Comparison of ENCODE assay signal across 7 mouse cellular contexts in the genomic region with DNA sequence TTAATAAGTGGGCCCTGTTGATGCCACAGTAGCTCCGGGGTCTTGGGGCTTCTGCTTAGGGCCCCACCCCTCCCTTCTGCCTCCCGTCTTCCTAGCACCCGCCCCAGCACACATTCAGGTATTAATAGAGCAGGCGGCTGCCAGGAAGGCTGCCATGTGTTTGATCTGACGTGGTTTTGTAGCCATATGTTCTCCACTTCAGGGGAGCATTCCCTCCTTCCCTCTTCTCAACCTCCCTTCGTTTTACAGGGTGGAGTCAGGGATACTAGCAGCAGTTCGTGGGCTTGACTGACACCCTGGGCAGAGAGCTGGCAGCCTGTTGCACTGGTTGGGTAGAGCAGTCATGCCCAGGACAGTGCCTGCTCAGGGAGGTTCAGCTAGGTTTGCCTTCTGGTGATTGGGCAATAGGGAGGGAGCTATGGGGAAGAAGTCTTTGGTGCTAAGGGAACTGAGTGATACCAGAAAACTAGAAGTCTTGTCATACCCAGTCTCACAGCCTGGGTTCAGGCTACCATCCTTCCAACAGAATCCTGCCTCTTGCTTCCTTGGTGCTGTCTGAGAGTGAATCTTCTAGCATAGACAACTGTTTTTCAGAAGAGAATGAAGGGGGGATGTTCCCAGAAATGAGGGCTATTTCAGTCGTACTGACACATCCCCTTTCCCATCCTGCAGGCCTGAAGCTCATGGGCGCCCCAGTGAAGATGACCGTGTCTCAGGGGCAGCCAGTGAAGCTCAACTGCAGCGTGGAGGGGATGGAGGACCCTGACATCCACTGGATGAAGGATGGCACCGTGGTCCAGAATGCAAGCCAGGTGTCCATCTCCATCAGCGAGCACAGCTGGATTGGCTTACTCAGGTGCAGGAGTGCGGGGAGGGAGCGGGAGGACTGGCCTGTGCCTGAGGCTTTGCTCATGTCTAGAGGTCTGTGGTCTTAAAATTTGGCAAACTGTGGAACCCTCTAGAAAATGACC. TPM values are rescaled to one million over a fixed set of nuclear protein-coding genes. Genes with fewer than 3 reads are reported as not detected.
DNase-seq lines count a peak whose midpoint lies in the region; ATAC-seq and TF ChIP-seq lines count a peak whose summit lies in the region.

No protein-coding gene starts in this region.

- 59% methylated on average over 15 of the region's 15 CpGs for WGBS in lung, postnatal 0 days
- WGBS in embryonic facial prominence, embryonic 12.5 days: 47% methylated on average over 15 of the region's 15 CpGs
- 62% methylated on average over 15 of the region's 15 CpGs for WGBS in intestine, embryonic 16.5 days

- H3K9me3 ChIP-seq in lung, postnatal 0 days (ENCODE audit: low read length): no peaks in the 10 kb centered on the region
- no peaks in the 10 kb centered on the region for H3K9me3 ChIP-seq in embryonic facial prominence, embryonic 12.5 days
- H3K9me3 ChIP-seq in intestine, embryonic 16.5 days (ENCODE audit: control insufficient read depth, low read length): no peaks in the 10 kb centered on the region

- H3K27me3 ChIP-seq in lung, postnatal 0 days (replicated peaks; ENCODE audit: insufficient read depth, low read length): no peaks in the 10 kb centered on the region
- H3K27me3 ChIP-seq in embryonic facial prominence, embryonic 12.5 days: peaks cover 16% of the 10 kb centered on the region
- H3K27me3 ChIP-seq in intestine, embryonic 16.5 days (replicated peaks; ENCODE audit: control insufficient read depth, insufficient read depth, low read length): peaks cover 2% of the 10 kb centered on the region; the same call in 1 of the 2 replicates

- TF ChIP-seq CTCF in lung, postnatal 0 days (IDR thresholded peaks at IDR 0.05): no peak

- no peak overlapping the region for H3K9ac ChIP-seq in lung, postnatal 0 days (replicated peaks; ENCODE audit: low read depth)
- peak overlapping the region; percentile 93; the same call in 1 of the 2 replicates for H3K9ac ChIP-seq in embryonic facial prominence, embryonic 12.5 days
- peak overlapping the region; percentile 89; the same call in 1 of the 2 replicates for H3K9ac ChIP-seq in intestine, embryonic 16.5 days (ENCODE audit: low read depth, low read length)

- no peaks in the 10 kb centered on the region for H3K36me3 ChIP-seq in lung, postnatal 0 days (ENCODE audit: insufficient read depth, low read length)
- H3K36me3 ChIP-seq in embryonic facial prominence, embryonic 12.5 days: peaks cover 6% of the 10 kb centered on the region; the same call in 1 of the 2 replicates
- H3K36me3 ChIP-seq in intestine, embryonic 16.5 days (ENCODE audit: control insufficient read depth, insufficient read depth, low read length): no peaks in the 10 kb centered on the region

- DNase-seq in lung, postnatal 0 days (ENCODE audit: low spot score): peak; percentile 12
- no peak for DNase-seq in lung, postnatal 4 days
- peak; percentile 81 to 84 for DNase-seq in right cerebral cortex, adult 2 months (ENCODE audit: low spot score in 2 of 2)
- DNase-seq in adrenal gland, adult 18-20 months (ENCODE audit: low spot score in 2 of 2): no peak
- no peak for DNase-seq in retina, embryonic 14.5 days (ENCODE audit: low spot score)

- TF ChIP-seq EP300 in lung, postnatal 0 days (IDR thresholded peaks at IDR 0.05): no peak

- H3K4me3 ChIP-seq in lung, postnatal 0 days (ENCODE audit: low read depth, low read length): no peak overlapping the region
- H3K4me3 ChIP-seq in embryonic facial prominence, embryonic 12.5 days: peak overlapping the region; percentile 95
- H3K4me3 ChIP-seq in intestine, embryonic 16.5 days (ENCODE audit: low read length): no peak overlapping the region

- no peaks in the 10 kb centered on the region; the same call in 1 of the 2 replicates for H3K4me1 ChIP-seq in lung, postnatal 0 days (ENCODE audit: insufficient read depth, low read depth, low read length)
- peaks cover 25% of the 10 kb centered on the region for H3K4me1 ChIP-seq in embryonic facial prominence, embryonic 12.5 days
- peaks cover 27% of the 10 kb centered on the region for H3K4me1 ChIP-seq in intestine, embryonic 16.5 days (ENCODE audit: control insufficient read depth, insufficient read depth, low read length)

- no peak overlapping the region for H3K27ac ChIP-seq in lung, postnatal 0 days (ENCODE audit: low read length)
- no peak overlapping the region for H3K27ac ChIP-seq in embryonic facial prominence, embryonic 12.5 days
- H3K27ac ChIP-seq in intestine, embryonic 16.5 days (ENCODE audit: low read length): no peak overlapping the region

- H3K4me2 ChIP-seq in lung, postnatal 0 days (replicated peaks; ENCODE audit: low read depth, low read length): peak overlapping the region; percentile 100; the same call in 1 of the 2 replicates
- H3K4me2 ChIP-seq in embryonic facial prominence, embryonic 12.5 days (replicated peaks): peak overlapping the region; percentile 98
- peak overlapping the region; percentile 100 for H3K4me2 ChIP-seq in intestine, embryonic 16.5 days (ENCODE audit: low read depth, low read length)

- no peak for ATAC-seq in lung, postnatal 0 days
- no peak for ATAC-seq in embryonic facial prominence, embryonic 12.5 days (ENCODE audit: insufficient number of reproducible peaks, insufficient read depth, low FRiP score, low TSS enrichment)
- ATAC-seq in intestine, embryonic 16.5 days: no peak

RNA-seq across cellular contexts. Expression of gene Tyro3, which starts 3.6 kb away (rescaled TPM):
- 7.3 and 7.9 TPM in 2 replicates for polyA plus RNA-seq in lung, postnatal 0 days (2015; fragmentation: Nextera tagmentation; extraction: Ambion mirVana)
- polyA plus RNA-seq in embryonic facial prominence, embryonic 12.5 days (2016; fragmentation: Nextera tagmentation; extraction: Ambion mirVana): 29.9 and 30.9 TPM in 2 replicates
- 11.4 and 12.9 TPM in 2 replicates for polyA plus RNA-seq in intestine, embryonic 16.5 days (2015; fragmentation: Nextera tagmentation; extraction: Ambion mirVana)
- 1 to 10 TPM; 2.5 to 3.5 TPM for total RNA-seq in adrenal gland, adult 18-20 months (2021)

RNA-seq across cellular contexts. Expression of gene Rpap1, which starts 13.8 kb away (rescaled TPM):
- polyA plus RNA-seq in lung, postnatal 0 days (2015; fragmentation: Nextera tagmentation; extraction: Ambion mirVana): 10.0 and 11.0 TPM in 2 replicates
- 34.7 and 35.6 TPM in 2 replicates for polyA plus RNA-seq in embryonic facial prominence, embryonic 12.5 days (2016; fragmentation: Nextera tagmentation; extraction: Ambion mirVana)
- 22.9 and 23.8 TPM in 2 replicates for polyA plus RNA-seq in intestine, embryonic 16.5 days (2015; fragmentation: Nextera tagmentation; extraction: Ambion mirVana)
- total RNA-seq in adrenal gland, adult 18-20 months (2021): 10 to 100 TPM; 12.5 to 14.4 TPM

RNA-seq across cellular contexts. Expression of gene Ltk, which starts 40.9 kb away (rescaled TPM):
- 0.79 and 1.3 TPM in 2 replicates for polyA plus RNA-seq in lung, postnatal 0 days (2015; fragmentation: Nextera tagmentation; extraction: Ambion mirVana)
- not detected in 2 replicates for polyA plus RNA-seq in embryonic facial prominence, embryonic 12.5 days (2016; fragmentation: Nextera tagmentation; extraction: Ambion mirVana)
- 0.86 and 1.1 TPM in 2 replicates for polyA plus RNA-seq in intestine, embryonic 16.5 days (2015; fragmentation: Nextera tagmentation; extraction: Ambion mirVana)
- total RNA-seq in adrenal gland, adult 18-20 months (2021): 1 to 10 TPM in 1 of 2 experiments, under 1 TPM in 1; 0.99 to 1.1 TPM

RNA-seq across cellular contexts. Expression of gene Itpka, which starts 59.0 kb away (rescaled TPM):
- 6.5 and 6.6 TPM in 2 replicates for polyA plus RNA-seq in lung, postnatal 0 days (2015; fragmentation: Nextera tagmentation; extraction: Ambion mirVana)
- 1.1 and 1.2 TPM in 2 replicates for polyA plus RNA-seq in embryonic facial prominence, embryonic 12.5 days (2016; fragmentation: Nextera tagmentation; extraction: Ambion mirVana)
- 7.5 and 7.9 TPM in 2 replicates for polyA plus RNA-seq in intestine, embryonic 16.5 days (2015; fragmentation: Nextera tagmentation; extraction: Ambion mirVana)
- 1 to 10 TPM; 2.1 to 4.0 TPM for total RNA-seq in adrenal gland, adult 18-20 months (2021)

Comparison
In these comparisons a context has a peak if more than half of its experiments do, and no peak if none do; other contexts are left out.
1. DNase-seq: peak in lung, postnatal 0 days (single experiment) and right cerebral cortex, adult 2 months (2 of 2); none in lung, postnatal 4 days (0 of 2), adrenal gland, adult 18-20 months (0 of 2) and retina, embryonic 14.5 days (single experiment).
2. Peak in every context shown above with its lines, with median percentiles within 50 percentile points of each other: H3K4me2 ChIP-seq.